Mouse (Mus musculus): ENCODE data around the gene Capn13.
A peak's percentile ranks its signal among the peaks of the same experiment; 100 is the strongest.
"Not testable (repeated sequence)": the region's sequence is repeated elsewhere in the genome, so short reads cannot be mapped to it uniquely, and the experiment has no call there.

Capn13 gene

DNA sequence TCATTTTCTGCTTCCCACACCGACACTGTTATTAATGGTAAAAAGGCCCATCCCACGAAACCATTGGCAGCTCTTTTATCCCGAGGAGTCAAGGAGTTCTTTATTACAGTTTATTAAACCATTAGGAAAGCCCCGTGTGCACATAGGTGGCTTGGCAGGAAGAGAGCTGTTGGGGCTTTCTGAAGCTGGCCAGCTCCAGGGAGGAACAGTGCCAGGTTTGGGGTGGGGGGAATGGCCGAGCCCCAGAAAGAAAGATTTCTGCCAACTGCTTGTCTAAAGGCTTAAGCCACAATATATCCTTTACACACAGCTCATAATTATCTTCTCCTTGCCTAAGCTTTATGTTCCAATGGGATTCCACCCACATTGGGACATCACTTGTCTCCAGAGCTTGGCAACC, 71.6 kb downstream of the Capn13 start:
- no peak for DNase-seq

DNA sequence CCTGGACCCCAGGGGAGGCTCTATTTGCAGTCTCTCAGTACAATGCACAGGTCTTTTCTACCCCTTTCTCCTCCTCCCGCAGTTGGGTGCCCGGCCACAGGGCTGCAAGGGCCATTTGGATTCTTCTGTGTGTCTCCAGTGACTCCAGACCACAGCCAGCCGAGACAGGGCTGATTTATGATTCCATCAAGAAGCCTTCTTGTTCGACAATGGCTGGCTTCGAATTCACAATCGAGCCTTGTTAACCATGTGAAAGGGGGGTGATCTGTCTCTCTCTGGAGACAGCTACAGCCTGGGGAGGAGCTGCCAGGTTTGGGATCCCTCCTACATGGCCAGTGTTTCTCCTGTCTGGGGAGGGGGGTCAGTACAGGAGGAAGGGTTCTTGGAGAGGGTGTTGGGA, 75.4 kb downstream of the Capn13 start:
- no peak for DNase-seq

DNA sequence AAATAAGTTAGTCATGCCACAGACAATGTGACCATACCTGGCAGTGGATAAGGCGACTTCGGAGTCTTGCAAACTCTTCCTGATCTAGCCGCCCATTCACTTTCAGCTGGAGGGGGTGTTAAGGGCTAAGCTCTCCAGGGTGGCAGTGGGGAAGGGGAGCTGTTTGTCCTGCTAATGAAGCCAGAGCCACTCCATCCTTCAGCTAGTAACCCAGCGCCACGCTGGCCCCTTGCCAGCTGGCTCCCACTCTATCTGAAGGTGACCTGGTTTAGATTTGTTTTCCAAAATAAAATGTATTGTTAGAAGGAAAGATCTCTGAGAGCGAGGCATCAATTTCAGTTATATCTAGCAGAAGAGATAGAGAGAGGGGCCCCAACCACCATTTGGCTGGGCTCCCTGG, 75.9 kb downstream of the Capn13 start:
- DNase-seq, result no peak

DNA sequence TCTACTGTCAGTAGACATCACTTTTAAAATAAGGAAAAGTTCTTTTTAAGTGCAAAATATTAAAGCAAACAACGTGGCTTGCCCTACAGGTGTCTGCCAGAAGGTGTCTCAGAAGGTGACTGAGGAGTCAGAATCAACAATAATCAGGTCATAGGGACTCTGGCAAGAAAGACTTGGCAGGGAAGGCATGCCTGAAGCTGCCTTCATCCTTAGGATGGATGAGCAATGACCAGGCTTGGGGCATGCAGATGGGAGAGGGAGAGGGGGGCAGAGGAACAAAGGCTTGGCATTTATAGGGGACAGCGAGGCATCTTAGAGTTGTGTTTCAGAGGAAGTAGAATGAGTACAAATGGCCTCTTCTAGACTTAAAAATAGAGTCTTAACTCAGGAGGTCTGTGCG, 76.7 kb downstream of the Capn13 start:
- no peak for DNase-seq

DNA sequence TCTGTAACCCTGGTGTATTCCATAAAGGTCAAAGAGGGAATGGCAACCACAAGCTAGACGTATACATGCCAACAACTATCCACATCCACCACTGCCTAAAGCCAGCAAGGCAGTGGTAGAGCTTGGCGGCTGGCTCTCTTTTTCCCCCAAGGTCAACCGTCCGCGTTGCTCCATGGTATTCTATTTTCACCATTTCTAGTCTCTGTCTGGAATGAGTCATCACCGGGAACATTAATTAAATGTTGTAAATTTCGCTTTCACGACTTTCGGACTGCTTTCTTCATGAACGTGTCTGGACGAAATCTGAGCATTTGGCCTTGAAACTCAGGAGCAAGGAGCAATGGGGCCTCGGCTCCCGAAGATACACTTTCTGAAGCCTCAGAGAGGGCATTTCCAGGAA, 85.9 kb downstream of the Capn13 start:
- no peak for DNase-seq

DNA sequence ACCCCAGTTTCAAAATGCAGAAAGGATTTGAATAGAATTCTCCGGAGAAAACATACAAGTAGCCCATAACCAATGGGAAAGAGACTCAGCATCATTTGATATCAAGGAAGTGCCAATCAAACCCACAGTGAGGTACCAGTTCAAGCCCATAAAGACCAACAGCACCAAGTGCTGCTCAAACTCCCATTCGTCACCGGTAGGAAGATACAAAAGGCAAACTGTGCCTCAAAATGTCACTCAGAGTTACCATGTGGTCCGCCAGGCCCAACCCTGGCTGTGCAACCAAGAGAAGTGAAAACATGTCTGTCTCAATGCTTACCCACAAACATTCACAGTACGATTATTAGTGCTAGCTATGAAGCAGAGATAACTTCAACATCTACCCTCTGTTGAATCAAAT, 89.2 kb downstream of the Capn13 start:
- DNase-seq, result no peak

DNA sequence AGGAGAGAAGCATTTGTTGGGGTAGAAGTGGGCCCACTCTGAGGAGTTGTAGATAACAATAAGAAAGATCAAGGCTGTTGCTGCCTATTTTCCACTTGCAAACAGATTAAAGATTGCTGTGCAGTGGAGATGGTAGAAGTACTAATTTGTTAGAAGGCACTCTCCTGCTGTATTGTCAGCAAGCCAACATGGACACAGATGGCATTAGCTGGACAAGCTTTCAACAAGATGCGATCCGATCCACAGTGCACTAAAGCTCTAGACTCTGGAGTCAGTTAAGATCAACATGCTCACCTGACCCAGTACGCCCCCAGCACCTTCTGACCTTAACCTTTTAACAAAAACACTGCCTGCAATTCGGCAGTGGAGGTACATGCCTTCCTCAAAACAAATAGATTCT, 92.0 kb downstream of the Capn13 start:
- DNase-seq, result no peak

DNA sequence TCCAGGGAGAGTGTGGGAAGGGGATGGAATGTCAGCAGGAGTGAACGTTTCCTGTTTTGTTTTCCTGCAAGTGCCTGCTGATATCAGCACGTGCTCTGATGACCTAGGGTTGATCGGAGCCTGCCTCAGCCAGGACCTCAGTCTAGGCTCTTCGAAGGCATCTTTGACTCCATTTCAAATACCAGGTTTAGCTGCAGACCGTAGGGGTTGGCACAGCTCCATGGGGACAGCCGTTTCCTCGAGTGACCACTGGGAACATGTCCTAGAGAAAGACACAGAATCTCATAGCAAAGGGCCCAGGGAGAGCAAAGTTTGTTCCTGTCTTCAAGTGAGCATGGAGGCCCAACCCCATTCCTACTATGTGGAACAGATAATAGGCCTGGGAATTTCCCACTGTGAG, 94.0 kb downstream of the Capn13 start:
- no peak for DNase-seq

DNA sequence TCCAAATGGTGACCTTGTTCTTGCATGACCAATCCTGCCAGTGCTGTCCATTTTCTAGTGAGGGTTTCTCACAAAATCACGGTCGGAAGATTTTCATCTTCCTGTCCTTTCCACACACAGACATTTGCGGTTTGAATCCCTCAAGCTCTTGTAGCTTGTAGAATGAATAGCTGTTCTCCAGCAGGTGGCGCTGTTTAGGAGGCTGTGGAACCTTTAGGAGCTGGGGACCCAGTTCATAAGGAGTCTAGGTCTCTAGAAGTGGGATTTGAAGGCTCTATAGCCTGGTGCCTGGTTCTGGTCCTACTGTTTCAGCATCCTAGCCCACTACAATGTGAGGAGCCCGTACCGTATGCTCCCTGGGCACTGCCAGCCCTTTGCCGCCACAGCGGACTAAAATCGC, 95.0 kb downstream of the Capn13 start:
- DNase-seq, result peak; percentile 49

DNA sequence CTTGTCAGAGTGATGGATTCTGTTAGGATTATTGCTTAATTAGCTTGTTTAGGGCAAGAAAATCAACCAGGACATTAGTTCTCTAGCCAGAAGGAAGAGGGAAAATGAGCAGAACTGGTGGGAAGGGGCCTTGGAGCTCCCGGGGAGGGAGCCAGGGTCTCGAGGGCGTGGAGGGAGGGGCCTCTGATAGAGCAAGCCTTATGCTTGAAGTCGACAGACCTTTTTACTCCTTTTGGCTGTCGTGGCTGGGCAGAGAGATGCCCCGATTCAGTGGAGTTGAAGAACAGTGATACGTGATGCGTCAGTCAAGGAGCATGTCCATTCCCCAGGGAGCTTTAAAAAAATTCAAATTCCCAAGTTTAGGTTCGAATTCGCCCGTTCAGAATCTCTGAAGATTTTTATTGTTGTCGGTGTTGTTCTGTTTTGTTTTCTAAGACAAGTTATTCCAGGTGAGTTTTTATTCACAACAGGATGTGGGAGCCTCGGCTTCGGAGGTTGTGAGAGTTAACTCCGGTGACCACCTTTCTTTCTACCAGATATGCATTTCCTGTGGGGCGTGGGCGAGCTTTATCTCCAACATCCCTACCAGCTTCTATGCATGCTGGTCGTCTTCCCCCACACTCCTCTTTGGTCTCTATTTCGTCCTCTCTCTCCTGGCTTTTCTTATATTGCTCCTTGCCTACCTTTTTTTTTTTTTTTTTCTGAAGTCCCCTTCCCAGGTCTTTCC, 96.4 kb downstream of the Capn13 start:
- no peak for DNase-seq

DNA sequence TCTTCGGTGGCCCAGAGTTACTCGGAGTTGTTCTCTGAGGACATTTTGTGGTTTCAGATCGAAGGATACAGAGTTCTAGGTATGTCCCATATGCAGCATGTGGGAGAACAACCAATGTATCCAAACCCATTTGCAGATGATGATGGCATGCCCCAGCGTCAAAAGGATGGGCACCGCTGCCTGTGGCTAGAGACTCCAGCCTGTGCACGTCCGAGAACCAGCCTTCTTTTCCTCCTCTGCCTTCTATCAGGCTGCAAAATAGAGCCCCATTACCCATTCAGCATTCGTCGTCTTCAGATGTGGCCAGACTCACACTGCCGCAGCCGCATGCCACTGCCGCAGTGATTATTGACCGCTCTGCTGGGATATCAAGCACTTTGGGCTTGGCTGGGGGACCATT, 97.0 kb downstream of the Capn13 start:
- DNase-seq, result no peak

DNA sequence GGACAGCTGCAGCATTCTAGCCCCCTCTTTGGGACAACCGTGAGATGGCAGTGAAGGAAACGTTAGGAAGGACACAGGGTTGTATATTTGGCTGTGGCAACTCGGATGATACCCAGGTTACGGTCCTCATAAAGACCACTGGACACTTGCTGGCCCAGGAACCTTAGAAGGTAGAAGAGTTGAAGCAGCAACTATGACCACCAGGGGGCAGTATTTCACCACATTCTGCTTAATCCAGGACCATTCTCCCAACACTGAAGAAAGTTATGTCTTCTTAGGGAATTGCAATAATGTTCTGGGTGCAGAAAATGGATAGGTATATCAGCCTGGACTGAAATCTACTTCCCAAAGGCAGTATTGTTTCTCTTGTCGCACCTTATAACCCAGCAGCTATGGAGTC, 97.4 kb downstream of the Capn13 start:
- DNase-seq, result peak; percentile 62

DNA sequence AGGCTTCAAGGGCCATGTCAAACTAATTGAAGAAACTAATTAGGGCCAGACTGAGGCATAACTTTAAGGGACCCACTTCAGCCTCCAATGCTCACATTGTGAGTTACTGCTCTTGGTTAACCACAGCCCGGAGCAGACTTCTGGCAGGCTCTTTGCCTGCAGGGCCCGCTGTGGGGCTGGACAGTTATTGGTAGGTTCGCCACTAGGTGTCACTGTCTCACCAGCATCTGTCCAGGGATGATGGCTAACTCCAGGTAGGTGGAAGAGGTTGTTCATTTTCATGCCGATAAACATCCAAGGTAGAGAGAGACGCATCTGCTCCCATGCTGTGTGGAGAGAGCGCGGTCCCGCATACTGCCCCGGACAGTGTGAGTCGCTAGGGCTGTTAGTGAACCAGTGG, 98.6 kb downstream of the Capn13 start:
- DNase-seq, result peak; percentile 68

DNA sequence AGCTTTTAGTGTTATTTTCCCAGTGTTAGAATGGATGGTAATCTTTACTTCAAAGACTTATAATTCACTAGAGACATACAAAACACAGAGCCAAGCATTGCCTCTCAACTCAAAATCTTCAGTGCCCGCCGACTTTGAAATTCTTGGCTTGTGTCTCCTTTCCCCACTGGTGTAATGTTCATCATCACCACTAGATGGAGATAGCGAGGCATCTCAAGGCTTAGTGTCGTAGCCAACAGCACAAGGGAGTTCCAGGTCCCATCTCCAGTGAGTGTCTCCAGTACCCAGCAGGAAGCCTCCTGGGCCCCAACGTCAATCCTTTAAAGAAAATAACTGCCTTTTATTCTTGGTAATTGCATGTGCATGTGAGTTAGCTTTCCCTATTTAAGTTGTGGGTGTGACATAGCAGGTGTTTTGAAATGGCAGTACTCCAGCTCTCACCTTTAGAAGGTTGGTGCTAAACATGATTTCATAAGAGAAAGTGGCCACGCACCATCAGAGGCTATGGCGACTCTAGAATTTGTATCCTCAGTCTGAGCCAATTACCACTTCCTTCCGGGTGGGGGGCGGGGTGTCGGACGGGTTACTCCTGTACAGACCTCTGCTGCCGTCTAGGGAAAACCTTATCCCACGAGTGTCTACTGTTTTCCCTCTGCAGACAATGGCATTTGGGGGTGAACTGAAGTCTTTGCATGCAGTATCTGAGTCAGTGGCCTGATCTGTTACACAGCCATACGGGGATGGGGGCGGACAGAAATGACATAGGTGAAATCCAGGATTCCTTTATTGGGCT, 99.2 kb downstream of the Capn13 start:
- peak; percentile 33 for DNase-seq

DNA sequence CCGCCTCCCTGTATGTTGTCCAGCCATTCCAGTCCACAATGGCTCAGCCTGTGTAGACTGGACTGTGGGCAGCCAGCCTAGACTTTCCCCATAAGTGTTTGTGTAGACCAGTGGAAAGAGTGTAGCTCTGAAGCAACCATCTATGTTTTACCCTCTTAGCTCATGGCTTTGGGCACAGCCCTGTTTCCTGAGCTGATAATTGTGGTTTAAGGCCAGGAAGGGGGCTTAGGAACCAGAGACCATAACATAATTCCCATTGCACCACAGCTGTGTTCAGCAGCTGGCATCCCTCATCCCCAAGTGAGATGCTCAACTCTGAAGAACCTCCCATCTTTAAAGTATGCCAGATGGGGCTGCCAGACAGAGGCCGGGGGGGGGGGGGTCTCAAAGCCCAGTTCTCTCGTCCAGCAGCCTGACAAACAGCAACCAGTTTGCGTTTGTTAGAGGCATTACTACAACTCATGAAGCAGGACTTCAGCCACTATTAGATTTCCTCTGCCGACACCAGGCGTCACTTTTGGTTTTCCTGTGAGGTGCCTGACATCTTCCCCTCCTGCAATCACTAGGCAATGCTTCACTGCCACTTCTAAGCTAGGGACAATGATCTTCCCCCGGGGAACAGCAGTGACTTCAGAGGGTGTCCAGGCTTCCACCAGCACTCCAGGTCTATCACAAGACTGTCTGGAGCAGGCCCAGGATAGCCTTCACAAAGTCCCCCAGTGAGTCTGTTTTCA, 100.4 kb downstream of the Capn13 start:
- DNase-seq, result no peak

DNA sequence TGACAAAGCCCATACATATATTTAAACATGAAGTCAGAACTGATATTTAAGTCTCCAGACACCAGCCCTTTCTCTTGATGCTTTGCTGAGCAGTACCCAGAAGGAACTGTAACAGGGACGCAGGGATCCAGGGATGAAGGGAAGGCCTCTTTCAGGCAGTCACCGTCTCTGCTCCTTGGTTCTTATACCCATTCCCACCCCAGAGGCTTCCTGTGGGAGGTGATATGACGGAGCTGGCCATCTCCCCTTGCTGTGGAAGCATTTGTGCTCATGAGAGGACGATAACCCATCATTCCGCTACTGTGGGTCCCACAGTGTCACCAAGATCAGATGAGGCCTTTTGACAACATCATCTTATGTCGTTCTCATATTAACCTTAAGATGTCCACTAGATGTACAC, 101.7 kb downstream of the Capn13 start:
- no peak for DNase-seq

DNA sequence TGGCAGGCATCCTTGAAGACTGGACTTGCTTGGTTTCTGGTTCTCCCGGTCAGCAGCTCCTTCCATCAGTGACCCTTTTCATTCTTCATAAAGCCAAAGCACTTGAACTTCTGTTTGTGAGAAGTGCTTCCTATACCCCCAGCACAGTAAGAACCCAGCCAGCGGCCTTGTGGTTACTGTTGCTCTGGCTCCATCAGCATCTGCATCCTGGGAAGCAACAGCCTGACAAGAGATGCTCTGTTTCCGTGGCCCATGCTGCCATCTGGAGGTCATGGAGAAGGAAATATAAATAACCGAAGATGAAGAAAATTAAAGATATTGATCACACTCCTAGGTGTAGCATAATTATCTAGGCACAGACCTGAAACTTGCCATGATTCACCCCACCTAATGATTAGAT, 103.8 kb downstream of the Capn13 start:
- DNase-seq, result peak; percentile 59

DNA sequence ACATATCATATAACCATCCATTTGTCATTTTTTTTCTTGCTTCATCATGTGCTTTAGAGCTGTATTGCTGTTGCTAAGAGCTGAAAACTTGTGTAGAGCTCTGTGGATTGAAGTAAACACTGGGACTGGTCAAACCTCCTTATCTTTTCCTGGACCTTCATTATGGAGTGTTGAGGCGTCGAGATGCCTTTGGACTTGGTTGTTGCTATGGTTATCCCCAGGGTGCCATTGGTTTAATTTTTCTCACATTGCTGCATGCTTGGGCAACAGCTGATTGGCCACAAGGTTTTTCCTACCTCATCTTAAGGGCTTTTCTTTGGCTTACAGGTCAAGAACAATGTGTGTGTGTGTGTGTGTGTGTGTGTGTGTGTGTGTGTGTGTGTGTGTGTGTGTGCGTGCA, 107.4 kb downstream of the Capn13 start:
- DNase-seq, result no peak

DNA sequence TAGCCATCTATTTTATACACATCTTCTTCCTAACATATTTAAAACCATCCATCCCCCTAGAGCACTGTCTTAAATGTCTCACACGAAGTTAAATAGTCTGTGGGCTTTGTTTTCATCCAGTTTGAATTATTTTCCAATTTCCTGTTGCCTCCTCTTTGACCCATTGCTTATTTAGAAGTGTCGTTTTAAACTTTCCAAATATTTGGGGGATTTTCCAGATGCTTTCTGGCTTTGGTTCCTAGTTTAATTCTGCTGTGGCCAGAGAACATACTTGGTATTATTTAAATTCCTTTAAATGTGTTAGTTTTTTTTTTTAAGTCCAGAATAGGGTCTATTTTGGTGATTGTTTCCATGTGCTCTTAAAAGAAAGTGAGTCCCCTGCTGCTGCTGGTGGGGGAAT, 116.4 kb downstream of the Capn13 start:
- DNase-seq, result no peak

DNA sequence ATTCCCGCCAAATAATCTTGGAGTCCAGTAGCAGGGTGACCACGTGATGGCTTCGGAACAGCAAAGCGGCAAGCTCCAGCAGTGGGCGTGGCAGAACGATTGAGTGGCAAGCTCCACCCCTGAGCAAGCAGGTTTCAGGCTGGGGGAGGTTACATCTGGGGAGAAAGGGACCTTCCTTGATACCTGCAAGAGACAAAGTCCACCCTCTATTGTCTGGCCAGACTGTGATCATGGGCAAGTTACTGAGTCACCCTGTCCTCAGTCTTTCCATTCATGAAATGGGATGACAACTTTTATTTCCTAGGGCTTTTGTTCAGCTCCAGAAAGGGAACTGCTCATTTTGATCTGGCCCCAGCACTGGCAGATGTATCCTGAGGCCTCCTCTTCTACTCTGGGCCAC, 118.0 kb downstream of the Capn13 start:
- not testable (repeated sequence) for DNase-seq

DNA sequence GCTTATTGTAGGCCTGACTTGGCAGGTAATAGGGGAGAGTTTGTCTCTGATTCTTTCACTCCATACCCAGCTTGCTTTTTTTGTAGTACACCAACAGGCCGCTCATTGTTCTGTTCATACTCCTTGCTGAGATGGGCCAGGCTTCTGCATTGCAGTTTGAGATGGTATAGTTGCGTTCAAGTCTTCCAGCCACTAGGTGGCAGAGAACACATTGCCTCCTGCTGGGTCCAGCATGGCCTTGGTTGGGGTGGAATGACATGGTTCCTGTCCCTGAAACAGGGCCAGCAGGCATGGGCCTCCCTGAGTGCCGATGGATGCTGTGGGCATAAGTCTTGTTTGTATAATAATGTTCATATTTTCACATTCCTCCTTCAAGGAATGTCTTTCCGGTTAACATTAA, 122.9 kb downstream of the Capn13 start:
- no peak for DNase-seq

DNA sequence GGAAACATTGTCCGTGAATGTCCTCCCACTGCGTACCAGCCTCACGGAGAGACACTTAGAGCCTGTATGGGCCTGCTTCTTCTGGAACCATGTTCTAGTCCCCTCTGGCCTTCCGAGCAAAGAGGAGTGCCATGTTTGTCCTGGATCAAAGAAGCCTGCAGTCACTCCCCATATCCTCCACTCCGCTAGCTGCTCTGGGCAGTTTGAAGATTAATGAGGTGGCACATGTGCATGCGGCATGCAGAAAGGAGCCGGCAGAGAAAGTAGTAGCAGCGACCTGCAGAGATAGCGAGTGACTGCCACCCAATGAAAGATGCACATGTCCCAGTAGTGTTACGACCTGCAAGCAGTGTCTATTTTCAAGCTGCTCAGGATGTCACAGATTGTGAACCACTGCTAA, 125.6 kb downstream of the Capn13 start:
- no peak for DNase-seq

DNA sequence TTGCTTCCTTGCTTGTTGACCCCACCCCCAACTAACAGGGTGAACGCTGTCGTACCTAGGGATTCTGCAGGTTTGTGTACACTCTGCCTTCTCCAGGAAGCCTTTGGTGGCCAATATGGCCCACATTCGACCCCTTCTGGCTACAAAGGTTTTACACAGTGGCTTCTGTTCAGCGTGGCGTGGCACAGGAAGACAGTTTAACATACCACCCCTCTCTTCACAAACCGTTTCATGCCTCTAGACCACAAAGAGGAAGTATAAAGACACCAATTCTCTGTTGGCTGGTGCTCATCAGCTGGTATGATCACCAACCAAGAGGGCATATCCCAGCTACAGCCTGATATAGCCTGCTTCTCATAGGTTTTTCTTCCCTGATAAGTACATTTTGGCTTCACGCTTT, 126.9 kb downstream of the Capn13 start:
- no peak for DNase-seq

All from right cerebral cortex, postnatal 25 days (tissue).